Mouse (Mus musculus): ENCODE measurements around the gene Mrap.

Mrap gene

DNA sequence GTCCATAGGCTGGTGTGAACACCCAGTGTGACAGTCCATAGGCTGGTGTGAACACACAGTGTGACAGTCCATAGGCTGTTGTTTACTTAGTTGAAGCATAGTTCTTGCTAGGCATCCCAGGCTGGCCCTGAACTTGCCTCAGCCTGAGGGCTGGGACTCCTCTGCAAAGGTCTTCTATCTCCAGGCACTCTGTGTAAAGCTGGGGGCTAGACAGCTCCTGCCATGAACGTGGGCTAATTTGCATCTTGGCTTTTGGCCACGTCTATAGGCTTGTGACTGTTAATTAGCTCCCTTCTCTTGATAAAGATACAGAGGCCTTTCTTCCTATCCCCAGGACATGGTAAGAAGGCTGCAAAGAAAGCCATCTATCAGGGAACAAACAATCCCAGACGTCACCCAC, 21.3 kb downstream of the Mrap start:
- DNase-seq, result no peak

DNA sequence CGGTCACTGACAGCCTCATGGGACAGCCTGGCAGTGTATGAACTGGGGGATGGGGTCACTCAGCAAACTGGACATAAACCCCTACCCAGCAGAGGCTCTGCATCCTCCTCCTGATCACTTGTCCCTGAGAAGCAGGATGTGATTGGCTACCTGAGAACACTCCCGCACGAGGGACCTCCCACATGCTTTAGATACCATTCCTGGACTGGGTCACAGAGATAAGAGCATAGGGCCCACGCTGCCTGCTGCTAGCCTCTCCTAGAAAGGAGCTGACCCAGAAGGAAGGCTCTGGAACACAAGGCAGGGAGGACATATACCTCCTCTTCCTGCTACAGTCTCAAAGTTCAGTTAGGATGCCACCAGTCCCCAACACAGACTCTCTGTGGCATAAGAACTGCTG, 22.5 kb downstream of the Mrap start:
- no peak for DNase-seq

DNA sequence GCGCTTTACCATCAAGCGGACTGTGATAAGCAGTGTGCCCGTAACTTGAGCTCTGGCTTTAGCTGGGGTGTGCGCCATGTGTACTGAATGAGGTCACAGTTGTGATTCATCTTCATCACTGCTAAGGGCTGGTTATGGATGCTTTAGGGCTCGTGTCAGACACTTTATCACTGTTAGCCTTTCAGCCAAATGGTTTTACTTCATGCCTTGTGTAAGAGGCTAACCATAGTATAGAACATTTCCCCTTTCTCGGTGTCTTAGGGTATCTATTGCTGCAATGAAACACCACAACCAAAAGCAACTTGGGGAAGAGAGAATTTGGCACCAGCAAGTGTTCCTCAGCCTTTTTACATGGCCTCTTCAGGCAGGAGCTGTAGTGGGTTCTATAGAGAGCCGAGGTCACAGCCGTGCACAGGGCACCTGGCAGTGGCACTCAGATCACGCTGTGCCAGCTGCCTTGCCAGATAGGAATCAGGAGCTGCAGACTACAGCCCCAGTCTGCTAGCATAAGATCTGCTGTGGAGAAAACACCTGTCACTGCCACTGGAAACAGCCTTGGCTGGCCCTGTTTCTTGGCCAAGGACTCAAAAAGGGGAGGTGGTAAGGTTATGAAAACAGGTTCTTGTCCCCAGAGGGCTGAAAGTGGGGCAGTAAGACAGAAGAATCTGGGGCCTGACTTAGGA, 27.3 kb downstream of the Mrap start:
- DNase-seq, result no peak

DNA sequence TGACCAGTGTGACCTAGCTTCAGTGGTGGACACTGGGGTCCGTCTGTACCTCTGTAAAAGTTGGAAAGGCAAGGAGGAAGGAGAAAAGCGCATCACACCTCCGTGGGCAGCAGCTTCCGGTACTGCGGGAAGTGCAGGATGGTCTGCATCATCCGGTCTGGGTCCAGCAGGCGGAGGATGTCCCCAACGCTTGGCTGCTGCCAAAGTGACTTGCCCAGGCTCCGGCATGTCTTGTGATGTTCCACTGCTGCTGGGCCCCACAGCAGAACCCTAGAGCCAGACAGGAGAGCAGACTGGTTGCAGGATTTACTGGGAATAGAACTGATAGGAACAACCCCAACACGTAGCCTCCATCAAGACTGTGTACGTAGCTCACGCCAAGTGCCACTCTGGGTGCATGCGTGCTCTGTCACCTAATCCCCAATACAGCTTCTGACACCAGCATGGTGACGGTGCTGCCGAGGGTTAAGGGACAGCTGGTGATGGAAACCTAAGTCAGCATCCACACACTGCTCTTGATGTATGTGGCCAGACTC, 29.0 kb downstream of the Mrap start:
- DNase-seq, result no peak

DNA sequence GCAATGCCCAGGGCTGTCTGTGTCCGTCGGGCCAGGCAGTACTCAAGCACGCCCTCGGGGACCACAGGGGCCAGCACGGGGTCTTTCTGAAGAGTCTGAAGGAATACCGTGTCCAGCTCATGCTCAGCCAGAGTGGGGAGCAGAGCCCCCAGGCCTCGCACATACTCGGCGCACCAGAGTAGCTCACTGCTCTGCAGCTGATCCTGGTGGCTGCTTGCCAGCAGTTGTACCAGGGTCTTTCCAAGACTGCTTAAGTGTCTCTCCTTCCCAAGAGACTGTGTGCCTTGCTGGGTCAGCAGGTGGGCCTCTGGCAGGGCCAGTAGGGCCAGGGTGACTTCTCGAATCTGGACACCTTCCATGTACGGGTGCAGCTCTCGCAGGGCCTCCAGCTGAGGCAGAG, 36.2 kb downstream of the Mrap start:
- no peak for DNase-seq

DNA sequence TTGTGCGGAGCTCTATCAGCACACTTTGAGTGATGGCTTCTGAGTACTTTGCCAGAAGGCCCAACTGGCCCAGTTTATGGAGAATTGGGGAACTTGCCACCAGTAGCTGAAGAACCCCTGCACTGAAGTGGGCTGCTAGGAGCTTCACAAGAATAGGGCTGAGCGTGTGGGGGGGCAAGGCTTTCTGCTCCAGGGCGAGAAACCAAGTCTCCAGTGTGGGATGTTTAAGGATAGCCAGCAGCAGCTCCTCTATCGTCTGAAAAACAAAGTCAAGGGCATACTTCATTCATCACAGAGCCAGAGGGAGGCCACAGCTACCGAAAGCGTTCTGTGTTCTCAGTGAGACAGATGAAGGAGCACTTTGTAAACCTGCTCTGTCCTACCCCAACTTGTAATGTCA, 36.6 kb downstream of the Mrap start:
- DNase-seq, result no peak

DNA sequence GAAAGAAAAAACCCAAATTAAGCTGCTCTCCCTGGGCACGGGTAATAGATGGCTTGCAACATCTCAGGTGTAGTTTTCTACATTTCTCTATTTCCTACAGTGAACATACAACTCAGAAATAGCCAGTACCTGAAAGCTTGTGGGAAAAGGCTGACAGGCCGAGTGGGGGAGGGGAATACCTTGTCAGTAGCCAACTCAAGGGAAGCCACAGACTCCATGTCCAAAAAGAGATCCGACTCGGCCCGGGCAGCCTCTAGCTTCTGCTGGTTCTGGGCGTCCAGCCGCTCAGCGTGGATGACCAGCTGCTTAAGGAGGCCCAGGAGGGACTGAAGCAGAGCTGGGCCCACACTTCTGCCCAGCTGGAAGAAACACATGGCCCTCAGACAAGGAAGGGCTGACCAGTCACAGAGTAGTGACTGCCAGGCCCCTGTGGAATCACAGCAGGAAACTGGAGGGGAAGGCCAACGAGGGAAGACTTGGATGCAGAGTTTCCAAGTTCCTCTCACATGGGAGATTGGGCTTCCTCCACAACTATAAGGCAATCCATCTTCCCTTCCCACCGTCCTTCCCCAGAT, 38.0 kb downstream of the Mrap start:
- DNase-seq, result no peak

DNA sequence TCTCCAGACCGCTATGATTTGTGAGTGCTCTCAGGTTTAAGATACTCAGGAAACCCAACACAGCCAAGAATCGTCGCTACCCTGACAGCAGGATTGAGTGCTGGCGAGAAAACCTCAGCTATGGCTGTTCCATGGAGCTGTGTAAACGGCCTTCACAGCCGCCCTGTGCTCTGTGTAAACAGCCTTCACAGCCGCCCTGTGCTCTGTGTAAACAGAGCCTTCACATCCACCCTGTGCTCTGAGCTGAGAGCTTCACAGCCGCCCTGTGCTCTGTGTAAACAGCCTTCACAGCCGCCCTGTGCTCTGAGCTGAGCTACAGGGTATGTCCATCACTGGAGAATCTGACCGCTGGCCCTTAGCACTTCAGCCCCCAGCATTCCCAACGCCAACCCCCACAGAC, 41.8 kb downstream of the Mrap start:
- DNase-seq, result peak in 1 of 2 experiments; percentile 17

DNA sequence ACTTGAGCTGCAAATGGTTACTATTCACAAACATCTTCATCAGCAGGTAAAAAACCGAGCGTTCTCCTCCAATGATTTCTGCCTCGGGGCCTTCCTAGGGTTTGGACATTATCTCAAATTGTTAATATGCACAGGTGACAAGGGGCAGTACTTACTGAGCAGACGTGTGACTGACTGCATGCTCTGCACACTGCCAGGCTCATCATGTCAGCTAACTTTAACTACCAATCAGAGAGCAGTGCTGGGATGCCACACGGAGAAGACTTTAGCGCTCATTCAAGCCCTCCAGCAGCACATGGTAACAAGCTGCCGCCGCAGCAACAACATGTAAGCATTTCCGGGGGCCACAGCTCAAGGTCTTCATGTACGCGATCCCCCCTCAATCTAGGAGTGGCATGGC, 45.3 kb downstream of the Mrap start:
- peak in 1 of 2 experiments; percentile 12 for DNase-seq

DNA sequence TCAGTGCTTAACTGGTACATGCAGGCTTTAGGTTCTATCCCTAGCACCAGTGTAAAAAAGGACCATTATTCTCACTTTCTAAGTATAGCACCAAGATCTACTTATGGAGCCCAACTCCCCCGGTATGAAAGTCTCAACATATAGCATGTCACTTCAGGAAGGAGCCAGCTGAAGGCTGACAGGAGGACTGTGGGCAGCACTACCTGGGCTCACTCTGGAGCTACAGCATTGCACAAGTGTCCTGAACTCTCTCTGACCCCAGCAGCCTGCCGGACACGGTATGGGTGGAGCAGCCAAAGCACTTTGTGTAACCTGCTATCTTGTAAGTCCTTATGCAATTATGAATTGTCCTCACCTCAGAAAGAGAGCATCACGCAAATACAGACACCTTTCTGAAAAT, 47.2 kb downstream of the Mrap start:
- no peak for DNase-seq

DNA sequence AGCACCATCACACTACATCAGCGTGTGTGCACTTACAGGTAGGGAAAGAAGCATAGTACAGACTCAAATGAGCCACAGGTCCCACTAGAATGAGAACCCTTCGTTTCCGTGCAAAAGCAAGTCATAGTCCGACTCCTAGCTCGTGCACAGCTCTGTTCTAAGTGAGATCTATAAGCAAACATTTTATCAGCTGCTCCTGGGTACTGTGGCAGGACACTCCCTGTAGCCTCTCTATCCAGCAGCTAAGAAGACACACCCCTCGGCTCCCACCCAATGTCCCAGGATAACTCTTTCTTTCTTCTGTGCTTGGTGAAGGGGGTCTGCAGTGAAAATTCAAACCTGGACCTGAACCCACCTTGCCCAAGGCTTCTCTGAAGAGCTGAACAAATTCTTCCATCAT, 50.6 kb downstream of the Mrap start:
- DNase-seq, result no peak

DNA sequence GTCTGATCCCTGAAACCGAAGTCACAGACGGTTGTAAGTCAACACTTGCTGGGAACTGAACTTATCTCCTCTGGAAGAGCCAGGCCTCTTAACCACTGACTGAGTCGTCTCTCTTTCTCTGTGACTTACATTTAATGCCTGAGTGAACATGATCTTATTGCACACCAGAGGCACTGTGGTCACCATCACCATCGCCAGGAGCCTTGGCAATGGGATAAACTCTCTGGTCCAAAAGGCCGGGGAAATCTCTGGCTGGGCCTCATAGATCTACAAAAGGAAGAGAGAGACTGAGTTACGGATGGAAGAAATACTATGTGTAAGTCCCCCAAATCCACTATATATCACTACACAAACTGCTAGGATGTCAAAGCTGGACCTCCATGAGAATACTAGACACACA, 52.9 kb downstream of the Mrap start:
- no peak for DNase-seq

DNA sequence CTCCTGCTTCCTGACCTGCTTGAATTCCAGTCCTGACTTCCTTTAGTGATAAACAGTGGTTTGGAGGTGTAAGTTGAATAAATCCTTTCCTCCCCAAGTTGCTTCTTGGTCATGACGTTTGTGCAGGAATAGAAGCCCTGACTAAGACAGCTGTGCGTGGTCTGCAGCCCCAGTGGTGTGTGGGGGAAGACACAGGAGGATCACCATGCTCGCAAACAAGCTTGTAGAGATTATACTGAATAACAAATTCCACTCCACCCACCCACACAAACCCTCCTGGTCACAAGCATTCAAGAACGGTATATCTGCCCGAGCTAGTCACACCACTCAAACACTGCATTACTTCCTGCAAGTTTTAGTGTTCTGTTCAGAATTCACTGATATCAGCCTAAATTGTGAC, 54.1 kb downstream of the Mrap start:
- DNase-seq, result no peak

DNA sequence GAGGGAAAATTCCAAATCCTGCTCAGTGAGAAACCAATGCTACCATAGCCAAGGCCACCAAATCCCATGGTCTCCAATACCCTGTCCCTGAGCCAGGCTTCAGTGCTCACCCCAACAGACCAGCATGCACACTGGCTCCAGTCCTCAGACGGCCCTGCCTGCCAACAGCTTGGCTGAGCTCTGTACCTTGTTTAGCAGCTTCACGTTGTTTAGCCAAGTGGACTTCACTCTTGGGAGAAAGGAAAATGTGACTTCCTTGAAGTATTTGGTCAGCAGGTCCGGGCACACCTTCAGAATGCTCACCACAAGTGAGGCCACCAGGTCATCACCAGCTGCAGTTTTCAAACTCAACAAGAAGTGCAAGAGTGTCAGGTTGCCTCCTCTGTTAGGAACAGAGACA, 54.5 kb downstream of the Mrap start:
- DNase-seq, result no peak

DNA sequence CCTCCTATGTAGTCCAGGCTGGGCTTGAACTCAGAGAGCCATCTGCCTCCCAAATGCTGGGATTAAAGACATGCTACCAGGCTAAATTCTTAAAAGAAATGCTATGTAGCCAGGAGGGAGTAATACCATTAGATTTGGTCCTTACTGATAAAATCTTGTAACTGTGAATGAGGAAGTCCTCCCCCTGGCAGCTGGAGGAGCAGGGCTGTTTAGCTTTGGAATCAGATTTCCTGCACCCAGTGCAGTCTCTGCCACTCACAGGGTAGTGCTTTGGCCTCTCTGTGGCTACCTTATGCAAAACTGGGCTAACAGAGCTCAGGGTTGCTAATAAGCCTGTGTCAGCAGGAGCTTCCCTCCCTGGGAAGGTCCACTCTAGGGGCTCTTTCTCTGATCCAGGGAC, 56.7 kb downstream of the Mrap start:
- no peak for DNase-seq

DNA sequence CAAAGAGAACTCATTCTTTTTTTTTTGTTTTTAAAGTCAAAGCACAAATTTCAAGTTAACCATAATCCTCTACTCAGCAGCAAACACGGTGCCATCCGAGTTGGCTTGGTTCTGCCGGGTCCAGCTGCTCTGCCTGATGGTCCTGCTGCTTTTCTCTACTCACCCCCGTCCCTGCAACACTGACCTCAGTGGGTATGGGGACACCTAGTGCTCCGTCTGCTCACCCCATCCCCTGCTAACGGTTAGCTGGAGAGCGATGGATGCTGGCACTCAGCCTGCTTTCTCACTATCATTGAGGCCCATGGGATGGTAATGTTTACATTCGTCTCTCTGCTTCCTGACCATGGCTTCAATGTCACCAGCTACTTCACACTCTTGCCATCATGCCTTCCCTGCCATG, 60.4 kb downstream of the Mrap start:
- no peak for DNase-seq

DNA sequence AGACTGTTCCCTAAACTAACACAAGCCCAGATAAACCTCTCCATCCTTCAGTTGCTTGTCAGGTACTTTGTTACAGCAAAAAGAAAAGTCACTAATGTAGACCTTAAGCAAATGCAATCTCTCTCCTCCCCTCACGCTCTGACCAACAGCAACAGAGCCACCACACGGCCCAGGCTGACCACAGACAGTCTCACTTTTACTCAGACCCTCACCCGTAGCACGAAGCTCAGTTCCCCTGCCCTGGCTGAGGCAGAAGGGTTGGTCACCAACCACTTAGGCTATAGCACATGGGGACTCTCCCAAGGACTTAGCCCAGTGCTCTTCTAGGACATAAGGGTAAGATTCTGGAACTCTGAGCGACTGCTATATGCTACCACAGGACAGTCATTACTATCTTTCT, 60.8 kb downstream of the Mrap start:
- no peak for DNase-seq

Measured in kidney, postnatal 4 days (tissue).